Mouse (Mus musculus): ENCODE results near the gene Gtdc1.

GRCm38 (mm10) chr2:44965834-44966555, 38.5 kb upstream of the Gtdc1 start:
- TF ChIP-seq CTCF (IDR thresholded peaks at IDR 0.05; ENCODE audit: extremely low read depth, insufficient read depth, insufficient read length, insufficient replicate concordance) (no peak), POLR2A (IDR thresholded peaks at IDR 0.05; ENCODE audit: low read depth, low read length) (no peak)

Measured in spleen, adult 2 months (tissue).